Mouse (Mus musculus) ES-E14 (cell line): ENCODE results near the gene Lmcd1. TPM values are rescaled to one million over a fixed set of nuclear protein-coding genes. Genes with fewer than 3 reads are reported as not detected.

Source experiments
- DNase-seq: peaks from one replicate; pipeline ENCODE4 v3.0.0-alpha.2; 2013; ENCODE audit warnings: low read depth, low spot score
- H3K27ac ChIP-seq: 2 replicates; pipeline ENCODE4 v1.5.1; 2012; ENCODE audit warnings: low read depth, mild to moderate bottlenecking, low read length, moderate library complexity, mixed read lengths; ENCODE audit not compliant: poor library complexity, insufficient read depth, severe bottlenecking
- H3K36me3 ChIP-seq: 2 replicates; pipeline ENCODE4 v1.6.1; 2012; ENCODE audit warnings: mild to moderate bottlenecking, low read length, moderate library complexity, mixed read lengths; ENCODE audit not compliant: control insufficient read depth, poor library complexity, insufficient read depth, severe bottlenecking
- H3K4me1 ChIP-seq, 2 experiments: fragments of 150-350 bp in 1 of 2; sonication (generic) in 1 of 2; 2 replicates each; pipeline ENCODE4 v1.6.1; 2012; ENCODE audit warnings: low read length in 2 of 2, mild to moderate bottlenecking in 1 of 2, mixed read lengths in 1 of 2; ENCODE audit not compliant: control insufficient read depth in 2 of 2, insufficient read depth in 2 of 2, poor library complexity in 1 of 2
- H3K4me3 ChIP-seq, 2 experiments: fragments of 150-350 bp in 1 of 2; sonication (generic) in 1 of 2; 2 replicates each; pipeline ENCODE4 v1.5.1; 2012; ENCODE audit warnings: low read length in 2 of 2, low read depth in 1 of 2, mild to moderate bottlenecking in 1 of 2, mixed read lengths in 1 of 2; ENCODE audit not compliant: insufficient read depth in 1 of 2, poor library complexity in 1 of 2, severe bottlenecking in 1 of 2
- H3K9ac ChIP-seq: 2 replicates; pipeline ENCODE4 v1.6.1; 2012; ENCODE audit warnings: low read depth, mild to moderate bottlenecking, low read length, mixed read lengths; ENCODE audit not compliant: poor library complexity, insufficient read depth, severe bottlenecking
- H3K9me3 ChIP-seq: fragments of 150-350 bp; sonication (generic); 2 replicates; pipeline ENCODE4 v1.6.1; 2012; ENCODE audit warnings: low read depth, mild to moderate bottlenecking, low read length; ENCODE audit not compliant: control insufficient read depth, insufficient read depth
- CHD2 ChIP-seq: IDR thresholded peaks from 2 replicates; pipeline ENCODE4 v1.6.1; 2014; ENCODE audit warnings: mild to moderate bottlenecking, low read depth, low read length, inconsistent platforms
- HCFC1 ChIP-seq: IDR thresholded peaks from 2 replicates; pipeline ENCODE4 v1.6.1; 2012; ENCODE audit warnings: low read length, inconsistent platforms, borderline replicate concordance; ENCODE audit not compliant: insufficient read depth
- MAFK ChIP-seq: IDR thresholded peaks from 2 replicates; pipeline ENCODE4 v1.6.1; 2014; ENCODE audit warnings: mild to moderate bottlenecking, low read depth, low read length, inconsistent platforms; ENCODE audit not compliant: insufficient read depth
- ZC3H11A ChIP-seq: IDR thresholded peaks from 2 replicates; pipeline ENCODE4 v1.6.1; 2012; ENCODE audit warnings: low read depth, mild to moderate bottlenecking, inconsistent platforms, low read length, borderline replicate concordance
- ZNF384 ChIP-seq: IDR thresholded peaks from 2 replicates; pipeline ENCODE4 v1.6.1; 2012; ENCODE audit warnings: low read depth, low read length, inconsistent platforms
- in situ Hi-C, 2 experiments: fragments of 600-800 bp; cut with MboI; formaldehyde crosslinking; loops; one replicate each; pipeline ENCODE4 v1.15.1; 2025; ENCODE audit warnings: low sequenced_read_pairs in 2 of 2, inconsistent platforms in 1 of 2; ENCODE audit not compliant: unreplicated experiment in 2 of 2
- total RNA-seq: library from RNA; depleted of rRNA; stranded (reverse); fragments of 300-350 nt; gene quantifications from 2 replicates; pipeline ENCODE4 v1.2.3, GENCODE M21; 2012

The Lmcd1 gene
- total RNA-seq, 1 experiment: 0.18 TPM

DNA sequence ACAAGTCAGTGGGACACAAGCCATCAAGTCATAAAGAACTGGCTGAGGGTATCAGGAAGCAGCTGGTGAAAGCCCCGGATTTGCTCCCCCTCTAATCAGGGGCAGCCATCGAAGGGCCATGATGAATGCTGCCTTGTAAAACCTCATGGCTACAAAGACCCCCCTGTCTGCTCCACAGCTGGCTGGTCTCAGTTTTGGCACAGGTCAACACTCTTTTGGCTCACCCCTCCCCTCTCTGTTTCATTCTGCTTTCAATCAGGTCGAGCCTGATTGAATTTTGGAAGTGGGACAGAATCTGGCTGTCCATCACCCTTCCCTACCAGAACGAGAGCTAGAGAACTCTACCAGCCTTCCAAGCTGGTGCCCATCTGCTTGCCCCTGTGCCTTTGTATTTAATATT lies 37.8 kb downstream of the Lmcd1 start:
- in situ Hi-C loops: no loop called here
- H3K36me3 ChIP-seq: no peaks in the 10 kb centered on the region
- no peaks in the 10 kb centered on the region for H3K4me1 ChIP-seq
- no peak for DNase-seq
- H3K4me3 ChIP-seq: no peak overlapping the region
- H3K9me3 ChIP-seq: no peaks in the 10 kb centered on the region
- TF ChIP-seq ZNF384 (no peak), MAFK (no peak), ZC3H11A (no peak), CHD2 (no peak), HCFC1 (no peak)
- no peak overlapping the region for H3K27ac ChIP-seq
- no peak overlapping the region for H3K9ac ChIP-seq

DNA sequence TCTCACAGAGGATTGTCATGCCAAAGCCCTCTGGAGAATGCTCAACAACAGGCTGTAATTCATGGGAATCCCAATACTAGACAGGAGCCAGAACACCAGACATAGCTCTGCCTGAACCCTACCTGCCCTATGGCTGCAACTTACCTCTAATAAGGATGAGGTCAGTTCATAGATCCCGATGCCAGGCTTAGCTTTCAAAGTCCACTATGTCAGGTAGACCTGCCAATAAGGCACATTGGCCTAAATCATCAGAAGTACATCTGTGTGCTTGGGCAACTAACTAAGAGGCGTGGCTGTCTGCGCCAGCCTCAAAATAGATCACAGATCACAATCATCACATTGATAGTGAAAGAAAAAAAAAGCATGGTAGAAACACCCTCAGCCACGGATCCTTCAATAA lies 45.9 kb downstream of the Lmcd1 start:
- Histone ChIP-seq H3K9me3 (no peaks in the 10 kb centered on the region), H3K36me3 (no peaks in the 10 kb centered on the region), H3K4me1 (0 out of 4 replicates have a peak, but pooled peaks cover 0 to 5% of the 10 kb centered on the region in 2 experiments), H3K4me3 (no peak overlapping the region), H3K27ac (no peak overlapping the region), H3K9ac (no peak overlapping the region)
- no peak for DNase-seq
- TF ChIP-seq CHD2 (no peak), MAFK (no peak), ZC3H11A (no peak), HCFC1 (no peak), ZNF384 (no peak)
- in situ Hi-C loops: no loop called here

DNA sequence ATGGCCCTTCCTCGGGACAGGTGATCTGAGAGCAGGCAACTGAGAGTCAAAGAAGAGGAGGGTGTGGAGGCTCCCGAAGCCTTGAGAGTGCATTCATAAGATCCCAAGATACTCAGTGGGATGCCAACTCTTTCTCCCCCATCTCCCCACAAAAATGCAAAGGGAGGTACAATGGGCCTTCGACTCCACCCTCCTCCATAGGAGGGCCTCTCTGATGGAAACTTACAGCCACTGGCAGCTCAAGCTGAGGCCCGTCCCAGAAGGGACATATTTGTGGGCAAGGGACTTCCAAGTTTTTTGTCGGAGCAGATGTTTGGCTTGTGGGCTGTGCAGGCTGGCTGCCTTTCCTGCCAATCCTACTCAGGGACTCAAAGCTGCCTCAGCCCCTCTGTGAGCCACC lies 47.1 kb downstream of the Lmcd1 start:
- H3K9me3 ChIP-seq: no peaks in the 10 kb centered on the region
- TF ChIP-seq CHD2 (no peak), ZNF384 (no peak), HCFC1 (no peak), MAFK (no peak), ZC3H11A (no peak)
- H3K4me3 ChIP-seq: no peak overlapping the region
- no peak overlapping the region for H3K9ac ChIP-seq
- 0 out of 4 replicates have a peak, but pooled peaks cover 0 to 5% of the 10 kb centered on the region in 2 experiments for H3K4me1 ChIP-seq
- in situ Hi-C loops: no loop called here
- H3K27ac ChIP-seq: no peak overlapping the region
- DNase-seq: peak; percentile 25
- H3K36me3 ChIP-seq: no peaks in the 10 kb centered on the region

DNA sequence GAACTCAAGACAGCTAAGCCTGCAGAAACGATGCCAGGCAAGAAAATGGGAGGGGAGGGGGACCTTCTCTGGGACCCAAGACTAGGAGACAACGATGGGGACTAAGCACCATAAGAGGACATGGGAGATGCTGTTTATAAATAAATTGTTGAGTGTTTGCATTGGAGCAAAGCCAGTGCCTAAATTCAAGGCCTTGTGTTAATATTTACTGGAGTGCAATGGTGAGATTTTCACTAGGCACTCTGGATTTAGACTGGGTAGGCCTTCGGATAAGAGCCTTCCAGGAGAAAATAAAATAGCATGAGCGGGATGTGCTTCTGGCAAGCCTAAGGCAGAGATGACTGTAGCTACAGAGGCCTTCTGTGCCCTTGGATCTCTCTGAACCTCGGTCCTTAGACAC lies 49.4 kb downstream of the Lmcd1 start:
- H3K4me3 ChIP-seq: no peak overlapping the region
- H3K9me3 ChIP-seq: no peaks in the 10 kb centered on the region
- in situ Hi-C loops: no loop called here
- no peaks in the 10 kb centered on the region for H3K36me3 ChIP-seq
- TF ChIP-seq CHD2: no peak
- TF ChIP-seq HCFC1: no peak
- TF ChIP-seq ZNF384: no peak
- TF ChIP-seq ZC3H11A: no peak
- TF ChIP-seq MAFK: no peak
- H3K27ac ChIP-seq: no peak overlapping the region
- H3K9ac ChIP-seq: no peak overlapping the region
- no peak for DNase-seq
- 0 out of 4 replicates have a peak, but pooled peaks cover 0 to 5% of the 10 kb centered on the region in 2 experiments for H3K4me1 ChIP-seq

DNA sequence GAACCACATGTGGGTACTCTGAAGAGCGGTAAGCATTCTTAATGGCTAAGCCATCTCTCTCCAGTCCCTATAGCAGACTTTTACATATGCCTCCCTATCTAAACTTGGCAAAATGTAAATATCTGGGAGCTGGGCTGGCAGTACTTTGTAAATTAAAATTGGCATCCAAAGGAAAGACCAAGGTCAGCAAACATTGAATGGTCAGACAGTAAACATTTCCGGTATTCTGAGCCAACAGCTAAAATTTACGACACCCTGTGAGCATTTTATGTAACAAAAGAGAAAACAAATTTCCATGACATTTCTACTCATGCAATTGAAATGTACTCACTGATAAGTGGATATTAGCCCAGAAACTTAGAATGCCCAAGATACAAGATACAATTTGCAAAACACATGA lies 51.7 kb downstream of the Lmcd1 start:
- no peak overlapping the region for H3K4me3 ChIP-seq
- H3K9ac ChIP-seq: no peak overlapping the region
- H3K9me3 ChIP-seq: no peaks in the 10 kb centered on the region
- no peak for TF ChIP-seq CHD2
- no peak for DNase-seq
- in situ Hi-C loops: no loop called here
- H3K36me3 ChIP-seq: no peaks in the 10 kb centered on the region
- 0 out of 4 replicates have a peak, but pooled peaks cover 0 to 5% of the 10 kb centered on the region in 2 experiments for H3K4me1 ChIP-seq
- H3K27ac ChIP-seq: no peak overlapping the region
